Mouse (Mus musculus) gastrocnemius, postnatal 4 days (tissue): ENCODE data around the gene Ctrb1. TPM values are rescaled to one million over a fixed set of nuclear protein-coding genes. Genes with fewer than 3 reads are reported as not detected.

Experiments used
- DNase-seq, 2 experiments: peaks; one replicate each; pipeline ENCODE4 v3.0.0; 2021 to 2022; ENCODE audit warnings: low spot score in 2 of 2, mixed read lengths in 2 of 2
- long read RNA-seq, 2 experiments: library from polyadenylated mRNA; stranded (forward); transcript quantifications; one replicate each; pipeline ENCODE4 v2.0.0; 2021
- total RNA-seq, 2 experiments: library from RNA; stranded (reverse); gene quantifications; 2 replicates each; pipeline ENCODE4 v1.2.3; 2021

The Ctrb1 gene
- under 1 TPM in 1 of 2 experiments, not detected in 1; 0.32 TPM for total RNA-seq
- long read RNA-seq, experiment 1: 0 reads
- long read RNA-seq, experiment 2, partial matches to known transcripts: 0 of 1 reads
- long read RNA-seq, experiment 2, other reads (novel, unspliced or antisense): 0 of 1 reads

- DNase-seq: no peak
Measured at GRCm38 (mm10) chr8:111690960-111691445, at the start of gene Ctrb1. Gene Ctrb1 (minus strand): TSS chr8:111691010.

GRCm38 (mm10) chr8:111740301-111740711, 49.5 kb upstream of the Ctrb1 start:
- no peak for DNase-seq

- no peak for DNase-seq
Measured at GRCm38 (mm10) chr8:111739604-111740003, 48.8 kb upstream of the Ctrb1 start.

- DNase-seq: no peak
Measured at GRCm38 (mm10) chr8:111738867-111739266, 48.1 kb upstream of the Ctrb1 start.

- DNase-seq: peak in 1 of 2 experiments; percentile 10
Measured at GRCm38 (mm10) chr8:111736321-111736720, 45.5 kb upstream of the Ctrb1 start.

GRCm38 (mm10) chr8:111735791-111736190, 45.0 kb upstream of the Ctrb1 start:
- peak in 1 of 2 experiments; percentile 7 for DNase-seq

GRCm38 (mm10) chr8:111735335-111735761, 44.5 kb upstream of the Ctrb1 start:
- DNase-seq: peak in 1 of 2 experiments; percentile 6

- DNase-seq: peak in 1 of 2 experiments; percentile 8
Measured at GRCm38 (mm10) chr8:111734244-111734960, 43.6 kb upstream of the Ctrb1 start.

GRCm38 (mm10) chr8:111733581-111734243, 42.9 kb upstream of the Ctrb1 start:
- peak in 1 of 2 experiments; percentile 9 for DNase-seq

GRCm38 (mm10) chr8:111732406-111733085, 41.7 kb upstream of the Ctrb1 start:
- DNase-seq: no peak

GRCm38 (mm10) chr8:111732004-111732403, 41.2 kb upstream of the Ctrb1 start:
- DNase-seq: peak; percentile 95 to 98

- no peak for DNase-seq
Measured at GRCm38 (mm10) chr8:111731231-111731977, 40.6 kb upstream of the Ctrb1 start.

- no peak for DNase-seq
Measured at GRCm38 (mm10) chr8:111729233-111730170, 38.7 kb upstream of the Ctrb1 start.

GRCm38 (mm10) chr8:111728481-111728880, 37.7 kb upstream of the Ctrb1 start:
- DNase-seq: no peak

GRCm38 (mm10) chr8:111727553-111727952, 36.7 kb upstream of the Ctrb1 start:
- DNase-seq: no peak

- DNase-seq: peak in 1 of 2 experiments; percentile 70
Measured at GRCm38 (mm10) chr8:111726102-111726900, 35.5 kb upstream of the Ctrb1 start.

- no peak for DNase-seq
Measured at GRCm38 (mm10) chr8:111725341-111725740, 34.5 kb upstream of the Ctrb1 start.

GRCm38 (mm10) chr8:111720115-111720544, 29.3 kb upstream of the Ctrb1 start:
- no peak for DNase-seq

GRCm38 (mm10) chr8:111718937-111719336, 28.1 kb upstream of the Ctrb1 start:
- no peak for DNase-seq
